Mouse (Mus musculus) activated CD4-positive, CD25-positive, alpha-beta regulatory T cell, adult 4 months (primary cell): ENCODE data around the gene Agpat4. TPM values are rescaled to one million over a fixed set of nuclear protein-coding genes. Genes with fewer than 3 reads are reported as not detected.

Experiments used
- ATAC-seq: one replicate; pipeline ENCODE4 v1.8.0; 2017
- polyA plus RNA-seq, 2 experiments: library from polyadenylated mRNA; unstranded; fragments of 100-300 nt; shearing (Covaris generic); gene quantifications; one replicate each; pipeline ENCODE4 v1.2.1; 2017

Agpat4 gene
- polyA plus RNA-seq, 2 experiments from 2014 or later = 15.7 to 24.8 TPM

- no peak for ATAC-seq
Measured at GRCm38 (mm10) chr17:12123168-12123567, 4.7 kb downstream of the Agpat4 start.

- ATAC-seq = no peak
Measured at GRCm38 (mm10) chr17:12127056-12127455, 8.6 kb downstream of the Agpat4 start.

- ATAC-seq = no peak
Measured at GRCm38 (mm10) chr17:12128976-12129375, 10.5 kb downstream of the Agpat4 start.

- ATAC-seq = no peak
Measured at GRCm38 (mm10) chr17:12131171-12131570, 12.7 kb downstream of the Agpat4 start.

GRCm38 (mm10) chr17:12131581-12131980 lies 13.1 kb downstream of the Agpat4 start:
- ATAC-seq = no peak

GRCm38 (mm10) chr17:12132904-12133303 lies 14.4 kb downstream of the Agpat4 start:
- ATAC-seq = no peak

- no peak for ATAC-seq
Measured at GRCm38 (mm10) chr17:12133985-12134384, 15.5 kb downstream of the Agpat4 start.

GRCm38 (mm10) chr17:12134975-12135633 lies 16.6 kb downstream of the Agpat4 start:
- ATAC-seq = no peak

GRCm38 (mm10) chr17:12138355-12138754 lies 19.9 kb downstream of the Agpat4 start:
- no peak for ATAC-seq

GRCm38 (mm10) chr17:12143948-12144364 lies 25.5 kb downstream of the Agpat4 start:
- ATAC-seq = no peak

- ATAC-seq = no peak
Measured at GRCm38 (mm10) chr17:12146132-12146681, 27.7 kb downstream of the Agpat4 start.

- ATAC-seq = no peak
Measured at GRCm38 (mm10) chr17:12147830-12148229, 29.3 kb downstream of the Agpat4 start.

- ATAC-seq = no peak
Measured at GRCm38 (mm10) chr17:12149232-12149861, 30.8 kb downstream of the Agpat4 start.

- ATAC-seq = no peak
Measured at GRCm38 (mm10) chr17:12150970-12151369, 32.5 kb downstream of the Agpat4 start.

GRCm38 (mm10) chr17:12154260-12154659 lies 35.8 kb downstream of the Agpat4 start:
- ATAC-seq = no peak

GRCm38 (mm10) chr17:12155236-12155635 lies 36.7 kb downstream of the Agpat4 start:
- ATAC-seq = no peak

GRCm38 (mm10) chr17:12155872-12156271 lies 37.4 kb downstream of the Agpat4 start:
- no peak for ATAC-seq

- ATAC-seq = no peak
Measured at GRCm38 (mm10) chr17:12156661-12157060, 38.2 kb downstream of the Agpat4 start.

GRCm38 (mm10) chr17:12157203-12157602 lies 38.7 kb downstream of the Agpat4 start:
- no peak for ATAC-seq

- no peak for ATAC-seq
Measured at GRCm38 (mm10) chr17:12159187-12160060, 40.9 kb downstream of the Agpat4 start.

GRCm38 (mm10) chr17:12160061-12160421 lies 41.5 kb downstream of the Agpat4 start:
- ATAC-seq = no peak

- no peak for ATAC-seq
Measured at GRCm38 (mm10) chr17:12160540-12160939, 42.0 kb downstream of the Agpat4 start.
